Mouse (Mus musculus): Measurements from ENCODE around the gene Cxcl14.

Gene Cxcl14

GRCm38 (mm10) chr13:56295943-56296658 is at the start of gene Cxcl14:
Gene Cxcl14 (minus strand): TSS chr13:56296551.
- DNase-seq, result no peak

GRCm38 (mm10) chr13:56344355-56344754 is 48.0 kb upstream of the Cxcl14 start:
- no peak for DNase-seq

DNA sequence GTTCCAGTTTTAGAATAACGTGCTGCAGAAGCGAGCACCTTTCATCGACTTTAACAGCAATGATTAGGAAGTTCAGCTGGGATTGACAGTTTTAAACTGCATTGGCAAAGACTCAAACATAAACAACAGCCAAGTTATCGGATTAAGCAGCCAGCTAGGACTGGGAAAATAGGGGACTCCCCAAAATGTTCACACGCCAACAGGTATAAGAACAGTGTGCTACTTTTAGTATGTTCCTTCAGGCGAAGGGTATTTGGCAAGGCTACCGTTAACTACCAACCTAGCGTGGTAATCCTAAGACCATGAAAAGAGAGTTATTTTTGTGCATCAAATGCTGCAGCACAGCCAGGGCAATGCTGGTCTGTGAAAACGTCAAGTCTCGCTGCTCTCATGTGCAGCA is 46.1 kb upstream of the Cxcl14 start:
- no peak for DNase-seq

GRCm38 (mm10) chr13:56340513-56340912 is 44.2 kb upstream of the Cxcl14 start:
- DNase-seq, result no peak

DNA sequence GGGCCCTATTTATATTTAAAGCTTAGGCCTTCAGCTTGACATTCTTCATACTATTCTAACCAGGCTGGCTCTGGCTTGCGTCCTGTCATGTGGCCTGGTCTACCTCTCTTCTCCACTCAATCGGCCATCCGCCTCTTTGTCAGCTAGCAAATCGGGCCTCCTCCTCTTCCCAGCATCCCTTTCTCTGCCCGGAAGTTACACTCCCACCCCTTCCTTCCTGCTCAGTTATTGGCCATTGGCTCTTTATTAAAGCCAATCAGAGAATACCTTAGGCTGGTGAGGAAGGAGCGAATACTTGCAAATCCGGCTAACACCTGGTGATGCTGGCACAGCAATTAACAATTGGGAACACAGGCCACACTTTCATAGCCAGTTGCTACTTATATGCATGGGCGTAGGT is 43.5 kb upstream of the Cxcl14 start:
- DNase-seq, result no peak

DNA sequence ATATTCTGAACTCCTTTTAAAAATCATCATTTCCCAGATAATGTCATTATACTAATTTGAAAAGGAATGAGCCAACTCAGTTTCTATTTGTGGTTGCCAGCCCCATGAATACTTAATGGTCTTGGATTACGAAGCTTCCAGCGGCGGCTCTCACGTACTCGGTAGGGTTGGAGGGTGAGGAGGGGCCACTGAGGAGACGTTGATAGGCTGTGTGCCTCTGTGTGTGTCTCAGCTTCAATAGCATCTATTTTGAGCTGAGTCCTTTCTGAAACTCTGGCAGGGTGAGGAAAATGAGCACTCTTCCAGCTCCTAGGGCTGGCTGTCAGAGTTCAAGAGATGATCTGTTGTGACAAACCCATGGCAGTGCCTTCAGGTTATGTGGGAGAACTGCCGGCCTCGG is 40.6 kb upstream of the Cxcl14 start:
- no peak for DNase-seq

GRCm38 (mm10) chr13:56334802-56335690 is 38.7 kb upstream of the Cxcl14 start:
- no peak for DNase-seq

DNA sequence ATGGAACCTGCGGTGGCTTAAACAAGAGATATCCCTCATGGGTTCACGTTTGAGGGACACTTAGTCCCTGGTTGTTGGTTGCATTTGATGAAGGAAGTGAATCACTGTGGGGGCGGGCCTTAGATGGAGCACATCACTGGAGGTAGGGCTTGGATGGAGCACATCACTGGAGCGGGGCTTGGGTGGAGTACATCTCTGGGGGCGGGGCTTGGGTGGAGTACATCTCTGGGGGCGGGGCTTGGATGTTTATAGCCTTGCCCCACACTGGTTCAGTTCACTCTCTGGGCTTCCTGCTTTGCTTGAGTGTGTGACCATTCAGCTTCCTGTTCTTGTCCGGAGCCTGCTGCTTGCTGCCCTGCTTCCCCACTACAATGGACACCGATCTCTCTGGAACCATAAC is 37.9 kb upstream of the Cxcl14 start:
- no peak for DNase-seq

GRCm38 (mm10) chr13:56332356-56332755 is 36.0 kb upstream of the Cxcl14 start:
- no peak for DNase-seq

DNA sequence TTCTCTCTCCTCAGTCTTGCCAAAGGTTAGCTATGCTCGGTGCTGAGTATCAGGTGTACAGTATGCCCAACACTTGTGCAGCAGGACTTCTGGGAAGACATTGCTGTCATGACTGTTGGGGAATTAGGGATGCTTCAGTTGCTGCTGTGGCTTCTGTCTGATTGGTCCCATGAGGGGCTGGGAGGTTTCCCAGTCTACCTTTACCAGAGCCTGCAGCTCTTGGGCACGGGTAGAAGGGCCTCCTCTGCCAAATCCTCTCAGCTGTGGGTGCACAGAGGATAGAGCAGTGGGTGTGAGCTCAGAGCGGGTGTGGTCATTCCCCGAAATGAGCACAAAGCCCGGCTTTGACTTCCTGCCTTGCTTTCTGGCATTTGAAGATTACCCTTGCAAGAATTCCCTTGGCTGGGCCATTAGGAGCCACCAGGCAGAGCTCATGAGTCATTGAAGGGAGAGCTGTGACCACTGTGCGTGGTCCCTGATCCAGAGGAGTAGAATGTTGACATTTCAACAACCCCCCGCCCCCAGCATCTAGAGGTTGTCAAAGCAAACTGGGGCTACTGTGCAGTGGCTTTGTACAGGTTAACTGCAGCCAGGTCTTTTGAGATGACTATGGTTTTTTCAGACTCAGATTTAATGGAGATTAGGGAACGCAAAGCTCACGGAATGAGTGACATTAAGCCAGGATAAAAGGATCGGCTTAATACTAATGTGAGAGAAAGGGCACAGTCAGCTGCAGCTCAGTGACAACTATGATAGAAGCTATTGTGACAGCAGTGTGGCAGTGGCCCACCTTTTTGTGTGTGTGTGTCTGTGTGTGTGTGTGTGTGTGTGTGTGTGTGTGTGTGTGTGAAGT is 34.5 kb upstream of the Cxcl14 start:
- no peak for DNase-seq

- DNase-seq, result no peak
These were observed 33.4 kb upstream of the Cxcl14 start for GRCm38 (mm10) chr13:56329769-56330168.

DNA sequence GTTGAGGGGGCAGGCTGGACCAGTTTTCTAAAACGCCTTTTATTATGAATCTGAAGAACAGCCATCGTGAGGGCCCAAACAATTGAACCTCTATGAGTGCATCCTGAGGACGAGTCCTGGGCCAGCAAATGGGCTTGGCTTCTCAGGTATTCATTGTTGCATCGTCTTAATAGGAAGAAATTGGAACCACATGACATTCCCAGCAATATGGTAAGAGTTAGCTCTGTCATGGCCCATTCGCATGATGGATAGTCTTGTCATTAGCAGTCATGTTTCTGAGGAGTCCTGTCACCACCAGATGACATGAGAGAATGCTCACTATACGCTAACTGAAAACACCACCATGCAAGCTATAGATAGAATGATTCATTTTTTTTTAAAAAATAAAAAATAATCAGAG is 32.8 kb upstream of the Cxcl14 start:
- no peak for DNase-seq

DNA sequence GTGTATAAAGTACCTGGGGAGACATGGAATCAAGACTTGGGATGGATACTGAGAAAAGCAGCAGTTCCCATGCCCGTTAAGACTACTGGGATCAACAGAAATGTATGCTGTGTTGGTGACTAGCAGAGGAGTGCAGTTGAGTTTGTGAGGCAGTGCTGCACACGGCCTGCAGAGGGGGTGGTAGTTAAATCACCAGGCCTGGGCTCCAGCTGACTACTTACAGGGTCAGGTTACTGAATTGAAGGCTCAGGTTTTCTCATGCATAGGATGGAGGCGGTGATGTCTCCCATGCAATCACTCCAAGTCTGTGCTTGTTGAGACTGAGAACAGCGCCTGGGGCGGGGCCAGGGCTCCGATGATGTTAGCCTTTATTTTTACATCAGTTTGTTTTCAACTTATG is 31.4 kb upstream of the Cxcl14 start:
- no peak for DNase-seq

GRCm38 (mm10) chr13:56321635-56322034 is 25.3 kb upstream of the Cxcl14 start:
- DNase-seq, result no peak

GRCm38 (mm10) chr13:56316930-56317329 is 20.6 kb upstream of the Cxcl14 start:
- no peak for DNase-seq

GRCm38 (mm10) chr13:56315201-56315600 is 18.9 kb upstream of the Cxcl14 start:
- no peak for DNase-seq

GRCm38 (mm10) chr13:56305058-56305457 is 8.7 kb upstream of the Cxcl14 start:
- DNase-seq, result no peak

DNA sequence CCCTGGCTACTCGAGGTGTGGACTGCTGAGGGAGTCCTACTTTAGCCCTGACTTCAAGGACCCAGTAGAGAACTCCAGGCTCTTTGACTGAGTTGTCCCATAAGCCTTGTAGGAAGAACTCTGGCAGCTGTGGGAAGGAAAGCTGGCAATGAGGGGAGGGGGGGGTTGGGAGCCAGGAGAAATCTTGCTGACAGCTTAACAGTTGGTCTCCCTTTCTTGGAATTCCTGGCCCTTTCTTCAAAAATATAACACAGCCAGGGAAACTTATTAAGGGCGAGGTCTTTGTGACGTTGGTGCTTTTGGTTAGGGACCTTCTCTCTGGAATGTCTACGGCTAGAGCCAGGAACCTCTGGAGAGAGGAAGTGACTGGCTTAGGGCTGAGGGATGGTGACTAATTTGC is 8.1 kb upstream of the Cxcl14 start:
- no peak for DNase-seq

GRCm38 (mm10) chr13:56299336-56299735 is 3.0 kb upstream of the Cxcl14 start:
- no peak for DNase-seq

- no peak for DNase-seq
These were observed 289 bp upstream of the Cxcl14 start for GRCm38 (mm10) chr13:56296659-56297020.

GRCm38 (mm10) chr13:56295586-56295942 is 787 bp downstream of the Cxcl14 start:
- DNase-seq, result no peak

GRCm38 (mm10) chr13:56294908-56295307 is 1.4 kb downstream of the Cxcl14 start:
- DNase-seq, result no peak

- DNase-seq, result no peak
These were observed 6.4 kb downstream of the Cxcl14 start for GRCm38 (mm10) chr13:56289998-56290397.

All from B cell, adult 2 months (primary cell).